Mouse (Mus musculus) cortical plate, adult 2 months (tissue): ENCODE measurements at regions not wholly inside any gene's neighbourhood (a gene's known extent, or its start where the extent isn't known, plus 50 kb on each side); places are given as distances from the start of the nearest gene placed in this dataset.

Source experiments
- CTCF ChIP-seq: fragments of 200-500 bp; IDR thresholded peaks from 2 replicates; pipeline ENCODE4 v1.5.1; 2011; ENCODE audit warnings: mild to moderate bottlenecking, control low read depth, low read length; ENCODE audit not compliant: insufficient read depth; ENCODE audit errors: extremely low read depth
- POLR2A ChIP-seq: fragments of 200-500 bp; IDR thresholded peaks from 2 replicates; pipeline ENCODE4 v1.6.1; 2011; ENCODE audit warnings: mild to moderate bottlenecking, low read length, control low read depth; ENCODE audit not compliant: insufficient read depth; ENCODE audit errors: extremely low read depth

- TF ChIP-seq CTCF (no peak), POLR2A (no peak)
Measured at GRCm38 (mm10) chr14:105532168-105532745, 273.9 kb downstream of the Ndfip2 start.
